Mouse (Mus musculus) layer of hippocampus, postnatal 25 days (tissue): ENCODE measurements around the gene Etl4. TPM values are rescaled to one million over a fixed set of nuclear protein-coding genes. Genes with fewer than 3 reads are reported as not detected.
"Not testable (repeated sequence)": the region's sequence is repeated elsewhere in the genome, so short reads cannot be mapped to it uniquely, and the experiment has no call there.

Source experiments
- DNase-seq, 2 experiments: peaks; one replicate each; pipeline ENCODE4 v3.0.0; 2022; ENCODE audit warnings: mixed read lengths in 2 of 2, low spot score in 1 of 2; ENCODE audit errors: extremely low spot score in 1 of 2
- total RNA-seq, 2 experiments: library from RNA; stranded (reverse); gene quantifications; 2 replicates each; pipeline ENCODE4 v1.2.3; 2021

Gene Etl4
- total RNA-seq, 2 experiments from 2014 or later: 67.0 to 77.8 TPM

DNA sequence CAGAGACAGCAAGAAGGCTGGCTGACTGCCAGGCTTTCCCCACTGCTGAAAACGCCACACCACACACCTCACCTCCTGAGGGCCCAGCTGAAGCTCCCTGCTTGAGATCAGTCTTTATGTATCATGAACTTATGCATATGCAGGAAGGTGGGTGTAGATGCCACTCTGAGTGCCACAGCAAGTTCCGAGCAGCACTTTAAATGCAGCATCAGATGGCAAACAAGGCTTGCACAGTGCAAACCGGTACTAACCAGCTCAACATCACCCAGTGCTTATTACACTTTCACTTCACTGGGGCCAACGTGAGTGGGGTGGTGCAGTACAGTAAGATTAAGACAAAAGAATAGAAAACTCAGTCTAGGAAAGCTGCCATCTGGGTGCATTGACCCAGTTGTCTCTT lies 235.8 kb downstream of the Etl4 start:
- no peak for DNase-seq

DNA sequence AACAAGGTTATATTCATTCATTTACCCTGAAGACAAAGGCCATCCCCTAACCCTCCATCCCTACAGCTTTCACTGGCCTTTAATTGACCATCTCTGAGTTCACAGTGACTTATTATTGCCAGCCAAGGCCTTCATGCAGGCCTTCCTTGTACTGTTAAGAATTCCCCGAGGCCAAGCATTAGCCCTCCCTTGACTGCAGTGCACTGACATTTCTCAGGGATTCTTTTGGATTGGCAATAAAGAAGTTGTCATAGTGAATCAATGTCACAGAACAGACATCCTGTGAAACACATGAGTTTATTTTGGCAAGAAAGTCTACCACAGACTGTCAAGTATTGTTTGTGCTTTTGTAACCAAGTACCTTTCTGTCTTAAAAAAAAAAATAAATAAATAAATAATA lies 257.5 kb downstream of the Etl4 start:
- no peak for DNase-seq

DNA sequence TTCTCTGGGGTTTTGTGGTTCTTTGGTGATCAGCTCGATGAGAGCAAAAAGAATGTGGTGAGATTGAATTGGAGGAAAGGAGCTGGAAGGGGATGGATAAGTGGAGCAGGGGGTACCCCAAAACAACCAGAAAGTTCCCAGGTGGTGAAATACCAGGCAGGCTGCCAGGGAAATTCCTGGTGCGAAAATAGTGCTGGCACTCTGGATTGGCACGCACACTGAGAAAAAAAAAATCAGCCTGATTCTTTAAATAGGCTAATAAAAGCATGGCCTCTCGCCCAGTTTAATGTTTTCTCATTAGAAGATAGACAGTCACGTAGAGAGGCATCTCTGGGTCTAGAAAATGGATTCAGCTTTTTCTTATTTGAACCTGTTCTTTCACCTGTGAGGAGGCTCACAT lies 258.0 kb downstream of the Etl4 start:
- DNase-seq: peak in 1 of 2 experiments; percentile 16

DNA sequence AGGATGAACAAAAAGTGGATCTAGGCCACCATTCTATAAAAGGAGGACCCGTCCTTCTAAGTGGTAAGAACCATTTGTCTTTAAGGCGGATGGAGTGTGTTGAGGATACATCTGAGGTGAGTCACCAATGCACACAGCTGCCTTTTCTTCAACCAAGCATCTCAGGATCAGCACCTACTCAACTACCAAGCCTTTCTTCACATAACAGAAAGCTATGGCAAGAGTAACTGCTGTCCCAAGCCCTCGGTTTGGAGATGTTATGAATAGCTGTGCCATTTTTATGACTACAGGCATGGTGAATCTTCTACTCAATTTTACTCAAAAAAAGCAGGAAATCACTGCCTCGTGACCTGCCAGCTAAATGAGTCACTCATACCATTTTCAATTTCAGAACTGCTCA lies 258.6 kb downstream of the Etl4 start:
- no peak for DNase-seq

DNA sequence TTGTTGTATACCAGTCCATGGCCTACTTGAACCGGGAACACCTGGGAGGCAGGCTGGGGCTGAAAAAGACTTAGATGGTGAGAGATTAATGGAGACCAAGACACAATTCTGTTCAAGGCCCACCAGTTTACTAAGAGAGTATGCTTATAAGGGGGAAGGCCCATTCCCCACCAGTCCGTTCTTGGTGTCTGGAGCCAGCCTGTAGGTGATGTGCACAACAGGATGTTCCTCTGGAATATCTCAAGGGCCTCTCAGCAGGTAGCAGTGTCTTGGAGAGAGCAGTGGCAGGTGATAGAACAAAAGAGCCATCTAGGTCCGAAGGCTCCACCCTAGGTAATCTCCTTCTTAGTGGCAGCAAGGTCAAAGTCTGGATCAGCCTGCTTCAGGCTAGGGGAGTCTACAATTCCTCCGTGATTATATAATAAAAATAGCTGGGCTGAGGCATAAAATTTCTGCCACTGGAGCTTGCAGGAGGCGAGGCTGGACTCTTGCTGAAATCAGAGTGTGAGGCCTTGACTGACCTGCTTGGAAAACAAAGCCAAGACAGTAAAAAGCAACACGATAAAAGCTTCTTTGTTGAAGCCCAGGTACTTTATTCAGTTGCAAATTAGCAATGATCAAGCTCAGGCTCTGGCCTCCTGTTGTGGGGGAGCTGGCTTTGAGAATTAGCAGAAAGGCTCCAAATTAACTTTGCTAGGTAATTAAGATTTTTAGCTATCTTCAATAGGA lies 267.0 kb downstream of the Etl4 start:
- DNase-seq: not testable (repeated sequence)

DNA sequence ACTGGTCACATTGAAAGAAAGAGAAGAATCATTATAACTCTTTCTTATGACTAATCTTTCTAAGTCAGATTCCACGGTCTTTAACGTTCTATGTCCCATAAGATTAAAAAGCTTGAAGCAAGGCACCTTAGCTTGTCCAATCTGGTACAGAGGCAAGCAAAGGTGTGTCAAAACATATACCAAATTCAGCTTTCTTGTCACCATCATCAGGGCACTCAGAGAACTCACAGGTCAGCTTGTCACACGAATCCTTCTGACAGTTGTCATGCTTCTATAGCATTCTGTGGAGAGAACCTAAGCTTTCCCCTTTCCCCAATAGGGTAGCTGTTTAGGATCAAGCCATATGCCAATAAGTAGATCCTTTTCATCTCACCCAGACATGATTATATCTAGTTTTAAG lies 267.7 kb downstream of the Etl4 start:
- DNase-seq: not testable (repeated sequence)

DNA sequence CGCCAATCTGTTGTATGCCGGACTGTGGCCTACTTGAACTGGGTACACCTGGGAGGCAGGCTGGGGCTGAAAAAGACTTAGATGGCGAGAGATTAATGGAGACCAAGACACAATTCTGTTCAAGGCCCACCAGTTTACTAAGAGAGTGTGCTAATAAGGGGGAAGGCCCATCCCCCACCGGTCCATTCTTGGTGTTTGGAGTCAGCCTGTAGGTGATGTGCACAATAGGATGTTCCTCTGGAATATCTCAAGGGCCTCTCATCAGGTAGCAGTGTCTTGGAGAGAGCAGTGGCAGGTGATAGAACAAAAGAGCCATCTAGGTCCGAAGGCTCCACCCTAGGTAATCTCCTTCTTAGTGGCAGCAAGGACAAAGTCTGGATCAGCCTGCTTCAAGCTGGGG lies 271.0 kb downstream of the Etl4 start:
- DNase-seq: not testable (repeated sequence)

DNA sequence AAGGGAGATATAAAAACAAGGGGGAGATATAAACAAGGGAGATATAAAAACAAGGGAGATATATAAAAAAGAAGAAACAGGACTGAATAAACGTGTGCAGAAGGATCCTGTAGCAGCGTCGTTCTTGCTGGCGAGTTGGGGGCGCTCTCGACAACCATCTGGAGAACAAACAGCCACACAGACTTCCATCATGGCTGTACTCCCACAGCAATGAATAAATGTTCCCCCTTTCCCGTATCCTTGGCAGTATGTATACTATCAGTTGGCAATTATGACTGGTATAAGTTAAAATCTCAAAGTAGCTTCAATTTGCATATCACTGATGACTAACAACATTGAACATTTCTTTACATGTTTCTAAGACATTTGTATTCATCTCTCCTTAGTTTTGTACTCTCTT lies 277.6 kb downstream of the Etl4 start:
- not testable (repeated sequence) for DNase-seq

DNA sequence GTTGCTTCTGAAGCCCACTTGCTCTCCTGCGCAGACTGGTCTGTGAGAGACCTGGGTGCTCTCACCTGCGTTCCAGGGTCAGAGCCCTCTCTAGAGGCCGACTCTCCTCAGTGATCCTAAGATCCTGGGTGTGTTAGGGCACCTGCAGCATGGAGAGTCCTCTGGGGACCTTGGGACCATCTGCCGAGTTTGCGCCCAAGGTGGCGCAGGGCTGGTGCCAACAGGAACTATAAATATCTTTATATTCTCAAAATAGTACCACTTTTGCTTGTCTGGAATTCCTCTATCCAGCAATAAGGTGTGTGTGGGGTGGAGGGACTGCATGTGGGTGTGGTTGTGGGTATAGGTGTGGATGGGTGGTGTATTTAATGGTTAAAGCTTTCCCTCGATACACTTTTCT lies 293.4 kb downstream of the Etl4 start:
- DNase-seq: no peak

DNA sequence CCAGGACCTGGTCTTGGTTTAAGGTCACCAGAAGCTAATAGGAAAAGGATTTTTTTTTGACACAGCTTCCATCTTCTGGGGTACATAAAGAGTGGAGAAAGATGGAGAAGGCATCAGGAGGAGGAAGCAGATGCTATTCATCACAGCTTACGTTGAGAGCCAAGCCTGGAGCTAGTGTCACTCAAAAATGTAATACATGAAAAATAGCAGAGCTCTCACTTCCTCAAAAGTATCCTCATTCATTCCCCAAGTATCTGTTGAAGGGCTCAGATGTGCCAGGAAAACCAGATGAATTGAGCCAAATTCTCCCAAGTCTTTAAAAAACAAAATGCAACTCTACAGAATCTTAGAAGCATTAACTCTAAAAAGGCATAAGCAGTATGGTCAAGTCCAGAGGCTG lies 297.1 kb downstream of the Etl4 start:
- DNase-seq: no peak

DNA sequence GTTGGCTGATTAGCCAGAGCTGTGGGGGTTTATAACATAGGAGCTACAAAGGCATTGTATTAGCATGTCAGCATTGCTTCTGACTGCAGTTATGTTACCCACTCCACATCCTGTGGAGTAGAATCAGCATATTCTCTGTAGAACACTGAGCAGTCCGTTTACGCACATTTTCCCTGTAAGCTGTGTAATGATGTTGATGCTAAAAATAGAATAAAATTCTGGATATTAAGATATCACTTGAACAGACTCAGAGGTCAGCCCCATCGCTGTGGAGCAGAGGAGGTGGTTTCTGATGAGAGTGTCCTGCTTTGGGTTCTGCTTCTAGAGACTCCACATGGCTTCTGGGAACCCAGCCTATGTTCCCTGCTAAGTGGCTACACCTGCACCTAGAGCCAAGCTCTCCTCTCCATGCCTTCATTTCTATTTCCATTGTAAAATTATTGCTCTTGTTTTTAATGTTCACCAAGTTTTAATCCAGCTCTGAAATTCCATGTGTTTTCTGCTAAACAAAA lies 299.2 kb downstream of the Etl4 start:
- no peak for DNase-seq

DNA sequence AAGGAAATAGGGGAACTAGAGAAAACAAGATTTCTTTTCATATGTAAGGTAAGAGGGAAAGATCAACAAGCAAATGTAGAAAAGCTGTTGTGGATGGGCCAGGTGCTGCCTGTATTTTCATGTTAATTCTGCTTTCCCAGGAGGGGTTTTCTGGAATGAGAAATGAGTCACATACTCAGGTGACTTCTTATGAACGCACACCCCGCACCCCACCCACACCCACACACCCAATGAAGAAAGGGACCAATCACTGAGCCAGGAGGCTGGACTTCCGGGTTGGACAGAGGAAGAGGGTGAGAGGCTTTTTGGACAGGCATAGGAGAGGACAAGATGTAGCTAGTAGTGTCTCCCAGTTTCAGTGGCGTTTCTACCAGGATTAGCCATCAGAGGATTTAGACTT lies 299.8 kb downstream of the Etl4 start:
- no peak for DNase-seq

DNA sequence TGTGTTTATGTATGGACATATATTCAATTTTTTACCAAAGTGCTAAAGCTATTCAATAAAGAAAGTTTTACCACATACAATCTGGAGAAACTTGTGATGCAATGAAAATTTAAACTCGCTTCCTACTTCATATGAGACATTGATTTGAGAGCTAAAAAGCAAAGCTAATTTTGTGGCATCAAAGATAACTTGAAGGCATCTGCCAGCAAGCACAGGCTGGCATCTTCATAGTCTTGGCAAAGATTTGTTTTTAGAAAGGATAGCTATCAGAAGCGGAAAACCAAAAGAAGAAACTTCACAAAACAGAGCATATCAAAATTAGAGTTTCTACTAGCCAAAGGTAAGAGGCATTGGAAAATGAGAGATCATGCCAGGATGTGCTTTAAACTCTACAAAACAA lies 306.7 kb downstream of the Etl4 start:
- DNase-seq: no peak

DNA sequence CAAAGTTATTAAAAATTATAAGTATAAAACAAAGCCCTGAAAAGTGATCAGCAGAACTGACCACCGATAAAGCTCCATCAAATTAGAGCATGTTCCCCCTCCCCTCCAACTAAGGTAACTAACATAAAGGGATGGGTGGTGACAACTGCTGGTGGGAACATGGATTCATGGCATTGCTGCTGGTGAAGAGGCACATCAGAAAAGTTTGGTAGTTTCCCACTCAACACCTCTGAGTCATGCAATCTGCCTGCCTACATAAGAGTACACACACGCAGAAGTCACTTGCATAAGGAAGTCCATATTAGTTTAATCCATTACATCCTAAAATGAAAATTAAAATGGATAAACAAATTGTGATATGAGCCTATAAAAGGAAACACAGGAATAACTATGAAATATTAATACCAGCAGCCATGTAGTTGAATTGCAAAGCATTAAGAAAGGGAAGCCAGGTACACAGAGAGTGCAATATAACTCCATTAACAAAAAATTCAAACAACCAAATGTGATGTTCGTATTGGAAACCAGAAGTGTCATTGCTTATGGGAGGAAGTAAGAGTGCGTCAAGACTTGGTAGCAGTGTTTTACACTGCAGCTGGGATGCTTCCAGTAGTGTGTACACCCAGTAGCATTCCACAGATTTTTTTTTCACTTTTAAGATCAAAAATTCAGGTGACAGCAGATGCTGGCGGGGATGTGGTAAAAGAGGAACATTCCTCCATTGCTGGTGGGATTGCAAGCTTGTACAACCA lies 307.3 kb downstream of the Etl4 start:
- DNase-seq: no peak

DNA sequence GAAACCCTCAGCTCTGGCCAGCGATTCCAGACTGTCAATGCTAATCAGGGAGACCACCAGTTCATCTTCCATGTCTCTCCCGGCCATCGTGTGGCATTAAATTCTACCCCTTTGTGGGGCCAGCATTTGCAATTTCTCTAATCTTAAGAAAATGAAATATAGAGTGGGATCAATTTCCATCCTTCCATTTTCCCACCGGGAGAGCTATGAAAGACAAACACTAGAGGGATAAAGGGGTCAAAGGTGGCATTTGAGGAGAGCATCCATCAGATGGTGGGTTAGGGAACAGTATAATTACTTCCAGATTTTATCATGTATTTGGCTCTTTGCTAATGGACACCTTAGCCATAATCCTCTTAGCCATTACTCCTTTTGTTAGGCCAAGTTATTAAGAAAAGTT lies 321.8 kb downstream of the Etl4 start:
- no peak for DNase-seq

DNA sequence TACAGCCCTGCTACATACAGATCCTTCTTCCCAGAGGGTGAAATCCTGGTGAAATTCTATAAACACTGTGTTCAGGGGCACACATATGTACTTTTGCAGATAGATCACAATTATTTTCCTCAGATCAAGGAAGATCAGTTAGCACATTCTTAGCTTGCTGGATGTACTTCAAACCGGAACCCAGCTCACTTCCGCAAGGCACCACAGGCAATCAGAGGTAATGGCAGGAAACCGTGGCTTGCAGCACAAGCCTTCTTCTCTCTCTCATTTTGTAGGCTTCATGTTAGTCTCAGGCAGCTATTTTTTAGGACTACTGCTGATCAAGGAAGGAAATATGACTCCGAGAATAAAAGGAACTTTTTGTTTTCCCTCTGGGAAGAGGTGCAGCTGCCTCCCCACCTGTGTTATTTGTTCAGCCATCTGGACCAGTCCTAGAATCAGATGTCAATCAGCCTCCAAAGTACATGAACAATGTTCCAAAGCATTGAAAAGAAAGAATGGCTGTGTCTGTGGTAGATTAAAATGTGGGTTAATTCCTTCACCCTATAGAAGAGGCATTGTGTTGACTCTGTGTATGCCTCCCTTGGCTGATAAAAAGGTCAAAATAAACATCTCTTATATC lies 338.6 kb downstream of the Etl4 start:
- DNase-seq: peak; percentile 21 to 50

DNA sequence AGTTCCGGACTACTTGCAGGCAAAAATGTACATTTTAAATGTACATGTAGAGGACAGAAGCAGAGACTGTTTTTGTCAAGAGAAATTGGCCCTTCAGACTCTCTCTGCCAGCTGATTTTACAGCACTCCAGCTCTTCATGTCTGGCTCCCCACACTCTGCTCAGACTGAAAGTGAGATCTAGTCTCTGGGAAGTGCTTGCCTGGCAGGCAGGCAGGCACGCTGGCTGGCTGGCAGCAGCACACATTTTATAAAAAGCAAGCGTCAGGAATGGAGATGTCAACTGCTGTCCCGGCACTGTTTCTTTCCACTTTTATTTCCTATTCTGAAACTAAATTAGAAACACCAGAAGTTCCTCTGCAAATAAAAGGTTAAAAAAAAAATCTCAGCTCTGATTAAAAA lies 339.8 kb downstream of the Etl4 start:
- peak; percentile 5 to 26 for DNase-seq

DNA sequence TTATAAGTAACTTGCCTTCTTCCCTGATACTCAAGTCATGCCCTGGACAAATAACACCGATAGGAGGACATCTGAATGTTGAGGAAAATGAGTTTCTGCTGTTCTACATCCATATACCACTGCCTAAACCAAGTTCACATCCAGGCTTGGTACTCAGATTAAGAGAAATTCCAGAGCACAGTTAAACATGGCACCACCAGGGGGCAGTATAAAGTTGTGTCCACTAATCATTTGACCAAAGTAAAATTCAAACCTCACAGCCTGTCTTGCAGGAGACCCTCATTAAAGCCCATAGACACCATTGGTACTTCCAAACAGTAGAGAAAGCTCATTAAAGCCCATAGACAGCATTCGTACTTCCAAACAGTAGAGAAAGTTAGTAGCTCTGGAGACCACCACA lies 366.5 kb downstream of the Etl4 start:
- DNase-seq: peak; percentile 24 to 73

DNA sequence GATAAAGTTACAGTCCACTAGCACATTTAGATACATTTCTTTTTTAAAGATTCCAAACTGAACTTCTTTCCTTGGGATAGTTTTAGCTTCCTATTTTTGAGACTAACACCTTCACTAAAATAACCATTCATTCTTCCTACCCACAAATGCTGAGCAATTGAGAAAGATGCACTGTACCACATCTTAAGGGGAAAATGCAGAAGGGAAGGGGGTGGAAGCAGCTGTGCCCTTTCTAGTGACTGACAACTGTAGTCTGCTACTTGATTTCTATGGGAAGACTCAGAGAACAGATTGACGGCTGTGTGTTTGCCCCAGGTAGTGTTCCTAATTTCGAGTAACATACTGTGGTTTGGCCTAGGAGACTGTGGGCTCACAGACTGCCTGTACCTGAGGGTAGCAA lies 372.3 kb downstream of the Etl4 start:
- DNase-seq: no peak

DNA sequence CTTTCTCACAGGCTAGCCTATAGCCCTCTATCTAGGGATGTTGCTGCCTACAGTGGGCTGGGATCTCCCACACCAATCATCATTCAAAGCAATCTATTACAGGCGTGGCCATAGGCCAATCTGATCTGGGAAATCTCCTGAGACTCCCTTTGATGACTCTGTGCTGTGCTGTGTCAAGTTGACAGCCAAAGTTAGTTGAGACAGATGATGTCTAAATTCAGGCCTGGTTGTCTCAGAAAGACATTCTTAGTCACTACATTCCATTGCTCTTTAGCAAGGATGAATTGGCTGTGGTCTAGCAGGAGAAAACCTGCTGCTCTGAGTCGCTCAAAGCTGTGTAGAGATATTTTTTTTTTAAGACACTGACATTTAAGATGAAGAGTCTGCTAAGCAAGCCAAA lies 374.8 kb downstream of the Etl4 start:
- DNase-seq: no peak

DNA sequence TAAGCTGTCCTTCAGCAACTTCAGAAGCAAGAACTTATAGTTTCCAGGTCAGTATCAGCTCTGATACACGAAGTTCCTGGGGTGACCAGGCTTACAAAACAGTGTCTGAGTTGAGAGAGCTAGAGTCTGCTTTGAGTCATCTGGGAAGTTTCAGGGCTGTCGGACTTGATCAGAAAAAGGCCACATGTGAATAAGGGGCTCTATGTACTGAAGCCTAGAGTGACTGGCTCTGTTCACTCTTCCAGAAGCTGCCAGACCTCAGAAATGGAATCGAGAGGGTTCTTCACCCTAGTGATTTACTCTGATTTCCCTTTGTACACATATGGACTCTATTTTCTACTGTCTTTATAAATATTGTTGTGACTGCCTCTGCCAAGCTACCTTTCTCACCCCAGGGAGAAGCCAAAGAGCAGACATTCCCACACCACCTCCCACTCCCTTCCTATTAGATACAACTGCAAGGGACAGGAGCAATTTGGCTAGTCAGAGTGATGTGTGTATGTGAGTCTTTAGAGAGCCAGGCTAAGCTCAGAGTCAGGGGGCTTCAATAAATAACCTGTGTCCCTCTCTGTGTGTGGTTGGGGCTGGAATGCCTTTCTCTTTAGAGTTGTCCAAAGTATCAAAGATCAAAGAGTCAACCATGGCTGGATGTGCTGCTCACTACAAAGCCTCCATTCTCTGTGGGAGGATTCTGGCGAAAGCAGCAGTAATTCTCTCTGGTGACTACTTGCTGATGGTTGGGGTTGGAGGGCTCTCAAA lies 381.6 kb downstream of the Etl4 start:
- no peak for DNase-seq
